Mouse (Mus musculus) midbrain, embryonic 13.5 days (tissue): ENCODE measurements at regions not wholly inside any gene's neighbourhood (a gene's known extent, or its start where the extent isn't known, plus 50 kb on each side); places are given as distances from the start of the nearest gene placed in this dataset.

ENCODE experiments used
- ATAC-seq: fragments of 200-750 bp; cut with Nextera tagmentation; 2 replicates; pipeline ENCODE4 v1.8.0; 2017; ENCODE audit warnings: mild to moderate bottlenecking, moderate TSS enrichment, moderate library complexity
- H3K27ac ChIP-seq: fragments of 300-500 bp; sonication (generic); 2 replicates; pipeline ENCODE4 v1.5.1; 2015; ENCODE audit warnings: inconsistent platforms, mild to moderate bottlenecking, moderate library complexity
- H3K27me3 ChIP-seq: fragments of 300-500 bp; sonication (generic); 2 replicates; pipeline ENCODE4 v1.6.1; 2015; ENCODE audit warnings: mild to moderate bottlenecking, inconsistent platforms
- H3K36me3 ChIP-seq: fragments of 300-500 bp; sonication (generic); 2 replicates; pipeline ENCODE4 v1.6.1; 2015; ENCODE audit warnings: mild to moderate bottlenecking, inconsistent platforms
- H3K4me1 ChIP-seq: fragments of 300-500 bp; sonication (generic); replicated peaks from 2 replicates; pipeline ENCODE4 v1.6.1; 2015; ENCODE audit warnings: inconsistent platforms
- H3K4me2 ChIP-seq: fragments of 300-500 bp; sonication (generic); replicated peaks from 2 replicates; pipeline ENCODE4 v1.6.1; 2015; ENCODE audit warnings: moderate library complexity, mild to moderate bottlenecking, inconsistent platforms
- H3K4me3 ChIP-seq: fragments of 300-500 bp; sonication (generic); replicated peaks from 2 replicates; pipeline ENCODE4 v1.5.1; 2015; ENCODE audit warnings: mild to moderate bottlenecking, inconsistent platforms
- H3K9ac ChIP-seq: fragments of 300-500 bp; sonication (generic); replicated peaks from 2 replicates; pipeline ENCODE4 v1.6.1; 2015; ENCODE audit warnings: mild to moderate bottlenecking, inconsistent platforms
- H3K9me3 ChIP-seq: fragments of 300-500 bp; sonication (generic); 2 replicates; pipeline ENCODE4 v1.6.1; 2016; ENCODE audit warnings: mild to moderate bottlenecking, inconsistent platforms
- WGBS: fragments of 180-500 bp; shearing (Covaris S2); methylation state at CpG from one replicate; pipeline ENCODE4 v1.1.7; 2015; 5-methylcytosine and 5-hydroxymethylcytosine counted together

GRCm38 (mm10) chr10:15405706-15406105 is 687.7 kb upstream of the Gje1 start:
- H3K36me3 ChIP-seq = no peaks in the 10 kb centered on the region
- 5% methylated on average over 3 of the region's 3 CpGs for WGBS
- H3K4me2 ChIP-seq = no peak overlapping the region
- no peak overlapping the region for H3K27ac ChIP-seq
- H3K4me1 ChIP-seq = peaks cover 3% of the 10 kb centered on the region
- H3K4me3 ChIP-seq = no peak overlapping the region
- ATAC-seq = no peak
- H3K9me3 ChIP-seq = no peaks in the 10 kb centered on the region
- H3K27me3 ChIP-seq = no peaks in the 10 kb centered on the region
- H3K9ac ChIP-seq = no peak overlapping the region

- Histone ChIP-seq H3K4me1 (no peaks in the 10 kb centered on the region), H3K27ac (no peak overlapping the region), H3K9ac (no peak overlapping the region), H3K4me2 (no peak overlapping the region), H3K4me3 (no peak overlapping the region), H3K36me3 (no peaks in the 10 kb centered on the region), H3K27me3 (no peaks in the 10 kb centered on the region), H3K9me3 (no peaks in the 10 kb centered on the region)
- no peak for ATAC-seq
Observed at GRCm38 (mm10) chr10:15399964-15400363, 682.0 kb upstream of the Gje1 start.

GRCm38 (mm10) chr10:15397114-15397513 is 679.1 kb upstream of the Gje1 start:
- Histone ChIP-seq H3K4me2 (no peak overlapping the region), H3K36me3 (no peaks in the 10 kb centered on the region), H3K4me3 (no peak overlapping the region), H3K27ac (no peak overlapping the region), H3K4me1 (no peaks in the 10 kb centered on the region), H3K9me3 (no peaks in the 10 kb centered on the region), H3K27me3 (no peaks in the 10 kb centered on the region), H3K9ac (no peak overlapping the region)
- 71% methylated on average over 1 of the region's 1 CpGs for WGBS
- ATAC-seq = no peak

- no peaks in the 10 kb centered on the region for H3K36me3 ChIP-seq
Observed at GRCm38 (mm10) chr10:15395295-15395694, 677.3 kb upstream of the Gje1 start.

GRCm38 (mm10) chr10:15392027-15392816 is 674.2 kb upstream of the Gje1 start:
- H3K4me2 ChIP-seq = no peak overlapping the region
- no peaks in the 10 kb centered on the region for H3K4me1 ChIP-seq
- H3K36me3 ChIP-seq = no peaks in the 10 kb centered on the region
- no peaks in the 10 kb centered on the region for H3K27me3 ChIP-seq
- H3K4me3 ChIP-seq = no peak overlapping the region
- WGBS = 70% methylated on average over 5 of the region's 5 CpGs
- H3K9me3 ChIP-seq = no peaks in the 10 kb centered on the region
- H3K9ac ChIP-seq = no peak overlapping the region
- H3K27ac ChIP-seq = no peak overlapping the region
- ATAC-seq = no peak

More at GRCm38 (mm10) chr10:15395295-15395694, 677.3 kb upstream of the Gje1 start:
- no peak for ATAC-seq
- Histone ChIP-seq H3K4me1 (no peaks in the 10 kb centered on the region), H3K27ac (no peak overlapping the region), H3K9ac (no peak overlapping the region), H3K9me3 (no peaks in the 10 kb centered on the region), H3K4me2 (no peak overlapping the region), H3K4me3 (no peak overlapping the region), H3K27me3 (no peaks in the 10 kb centered on the region)
- WGBS = 82% methylated on average over 2 of the region's 2 CpGs

GRCm38 (mm10) chr10:15373571-15373970 is 655.6 kb upstream of the Gje1 start:
- no peak overlapping the region for H3K9ac ChIP-seq
- no peaks in the 10 kb centered on the region for H3K27me3 ChIP-seq
- H3K4me2 ChIP-seq = no peak overlapping the region
- H3K27ac ChIP-seq = no peak overlapping the region
- no peaks in the 10 kb centered on the region for H3K4me1 ChIP-seq
- 94% methylated on average over 3 of the region's 3 CpGs for WGBS
- no peak overlapping the region for H3K4me3 ChIP-seq
- H3K9me3 ChIP-seq = no peaks in the 10 kb centered on the region
- H3K36me3 ChIP-seq = no peaks in the 10 kb centered on the region
- ATAC-seq = no peak
